Mouse (Mus musculus) hindbrain, embryonic 11.5 days (tissue): ENCODE measurements around the gene Itih3. TPM values are rescaled to one million over a fixed set of nuclear protein-coding genes. Genes with fewer than 3 reads are reported as not detected.

ENCODE experiments used
- ATAC-seq: fragments of 200-750 bp; cut with Nextera tagmentation; 2 replicates; pipeline ENCODE4 v1.8.0; 2017; ENCODE audit warnings: mild to moderate bottlenecking, moderate TSS enrichment, moderate library complexity; ENCODE audit not compliant: low FRiP score
- DNase-seq: peaks from one replicate; pipeline ENCODE4 v3.0.0-alpha.2; 2015; ENCODE audit warnings: low spot score
- H3K27ac ChIP-seq: fragments of 300-500 bp; sonication (generic); 2 replicates; pipeline ENCODE4 v1.5.1; 2014; ENCODE audit warnings: mild to moderate bottlenecking, low read depth, low read length
- H3K27me3 ChIP-seq: fragments of 300-500 bp; sonication (generic); 2 replicates; pipeline ENCODE4 v1.6.1; 2014; ENCODE audit warnings: mild to moderate bottlenecking, low read length, moderate library complexity, mixed read lengths; ENCODE audit not compliant: control insufficient read depth, insufficient read depth
- H3K36me3 ChIP-seq: fragments of 300-500 bp; sonication (generic); 2 replicates; pipeline ENCODE4 v1.6.1; 2014; ENCODE audit warnings: mild to moderate bottlenecking, low read length, moderate library complexity, mixed read lengths; ENCODE audit not compliant: control insufficient read depth, insufficient read depth
- H3K4me1 ChIP-seq: fragments of 300-500 bp; sonication (generic); replicated peaks from 2 replicates; pipeline ENCODE4 v1.6.1; 2014; ENCODE audit warnings: low read length, mixed read lengths; ENCODE audit not compliant: control insufficient read depth, insufficient read depth
- H3K4me2 ChIP-seq: fragments of 300-500 bp; sonication (generic); replicated peaks from 2 replicates; pipeline ENCODE4 v1.6.1; 2014; ENCODE audit warnings: mild to moderate bottlenecking, low read depth, low read length
- H3K4me3 ChIP-seq: fragments of 300-500 bp; sonication (generic); 2 replicates; pipeline ENCODE4 v1.5.1; 2014; ENCODE audit warnings: low read depth, low read length
- H3K9ac ChIP-seq: fragments of 300-500 bp; sonication (generic); 2 replicates; pipeline ENCODE4 v1.6.1; 2014; ENCODE audit warnings: low read depth, low read length
- H3K9me3 ChIP-seq: fragments of 300-500 bp; sonication (generic); 2 replicates; pipeline ENCODE4 v1.6.1; 2016; ENCODE audit warnings: low read length; ENCODE audit not compliant: control insufficient read depth
- WGBS: fragments of 180-500 bp; shearing (Covaris S2); extraction: QIAGEN DNeasy Blood & Tissue Kit; methylation state at CpG from one replicate; pipeline ENCODE4 v1.1.7; 2014; 5-methylcytosine and 5-hydroxymethylcytosine counted together
- polyA plus RNA-seq: library from polyadenylated mRNA; unstranded; fragments of >200 nt; fragmentation: Nextera tagmentation; extraction: Ambion mirVana; gene quantifications from 2 replicates; pipeline ENCODE4 v1.2.1, GENCODE M21; 2014

The Itih3 gene
- polyA plus RNA-seq = 0.27 TPM in 1 of 2 replicates, not detected in the other

GRCm38 (mm10) chr14:30923375-30924105 lies at the start of gene Itih3:
Itih3 (minus strand) TSS chr14:30923760.
- WGBS = 62% methylated on average over 6 of the region's 6 CpGs
- H3K36me3 ChIP-seq = no peaks in the 10 kb centered on the region
- no peaks in the 10 kb centered on the region for H3K4me1 ChIP-seq
- no peaks in the 10 kb centered on the region for H3K27me3 ChIP-seq
- no peak within 1 kb of the TSS for H3K9ac ChIP-seq
- H3K27ac ChIP-seq = no peak within 1 kb of the TSS
- H3K4me3 ChIP-seq = no peak within 1 kb of the TSS
- no peak within 1 kb of the TSS for H3K4me2 ChIP-seq
- DNase-seq (no peak), ATAC-seq (no peak)
- H3K9me3 ChIP-seq = no peaks in the 10 kb centered on the region

GRCm38 (mm10) chr14:30960366-30960765 lies 36.8 kb upstream of the Itih3 start:
- H3K27ac ChIP-seq = no peak overlapping the region
- no peak for DNase-seq
- no peaks in the 10 kb centered on the region for H3K9me3 ChIP-seq
- no peaks in the 10 kb centered on the region for H3K27me3 ChIP-seq
- no peaks in the 10 kb centered on the region for H3K4me1 ChIP-seq
- no peak for ATAC-seq
- no peak overlapping the region for H3K4me3 ChIP-seq
- no peaks in the 10 kb centered on the region for H3K36me3 ChIP-seq
- H3K9ac ChIP-seq = no peak overlapping the region
- H3K4me2 ChIP-seq = no peak overlapping the region
- WGBS = 93% methylated on average over 1 of the region's 1 CpGs

GRCm38 (mm10) chr14:30959031-30959430 lies 35.5 kb upstream of the Itih3 start:
- WGBS = 91% methylated on average over 4 of the region's 4 CpGs

GRCm38 (mm10) chr14:30958517-30958916 lies 35.0 kb upstream of the Itih3 start:
- WGBS = 85% methylated on average over 2 of the region's 2 CpGs
- no peaks in the 10 kb centered on the region for H3K36me3 ChIP-seq
- no peaks in the 10 kb centered on the region for H3K4me1 ChIP-seq

More at GRCm38 (mm10) chr14:30959031-30959430, 35.5 kb upstream of the Itih3 start:
- H3K27me3 ChIP-seq = no peaks in the 10 kb centered on the region
- H3K9ac ChIP-seq = no peak overlapping the region
- no peaks in the 10 kb centered on the region for H3K9me3 ChIP-seq
- no peak overlapping the region for H3K27ac ChIP-seq
- DNase-seq (no peak), ATAC-seq (no peak)
- no peak overlapping the region for H3K4me2 ChIP-seq
- no peaks in the 10 kb centered on the region for H3K4me1 ChIP-seq
- no peak overlapping the region for H3K4me3 ChIP-seq
- no peaks in the 10 kb centered on the region for H3K36me3 ChIP-seq

GRCm38 (mm10) chr14:30951154-30951825 lies 27.7 kb upstream of the Itih3 start, which contains the start of gene Nek4:
Nek4 (plus strand) TSS chr14:30951377.
- H3K9ac ChIP-seq = peak within 1 kb of the TSS; percentile 60
- no peaks in the 10 kb centered on the region for H3K4me1 ChIP-seq
- WGBS = under 1% methylated on average over 57 of the region's 57 CpGs
- H3K27me3 ChIP-seq = no peaks in the 10 kb centered on the region
- ATAC-seq = peak; percentile 99
- peak; percentile 96 for DNase-seq
- no peaks in the 10 kb centered on the region for H3K36me3 ChIP-seq
- H3K4me2 ChIP-seq = peak within 1 kb of the TSS; percentile 63
- H3K4me3 ChIP-seq = peak within 1 kb of the TSS; percentile 63
- H3K27ac ChIP-seq = no peak within 1 kb of the TSS
- H3K9me3 ChIP-seq = no peaks in the 10 kb centered on the region

More at GRCm38 (mm10) chr14:30958517-30958916, 35.0 kb upstream of the Itih3 start:
- H3K27ac ChIP-seq = no peak overlapping the region
- H3K9ac ChIP-seq = no peak overlapping the region
- no peak for DNase-seq
- no peaks in the 10 kb centered on the region for H3K9me3 ChIP-seq
- no peaks in the 10 kb centered on the region for H3K27me3 ChIP-seq
- no peak for ATAC-seq
- no peak overlapping the region for H3K4me3 ChIP-seq
- no peak overlapping the region for H3K4me2 ChIP-seq

- no peak overlapping the region for H3K9ac ChIP-seq
- no peaks in the 10 kb centered on the region for H3K9me3 ChIP-seq
- DNase-seq = no peak
- H3K4me3 ChIP-seq = no peak overlapping the region
- no peak overlapping the region for H3K4me2 ChIP-seq
- WGBS = 96% methylated on average over 10 of the region's 10 CpGs
- ATAC-seq = no peak
- H3K36me3 ChIP-seq = no peaks in the 10 kb centered on the region
- H3K27me3 ChIP-seq = no peaks in the 10 kb centered on the region
- H3K27ac ChIP-seq = no peak overlapping the region
- no peaks in the 10 kb centered on the region for H3K4me1 ChIP-seq
Measured at GRCm38 (mm10) chr14:30949986-30950385, 26.4 kb upstream of the Itih3 start.

- Histone ChIP-seq H3K4me3 (no peak overlapping the region), H3K27ac (no peak overlapping the region), H3K4me2 (no peak overlapping the region), H3K36me3 (no peaks in the 10 kb centered on the region), H3K9me3 (no peaks in the 10 kb centered on the region), H3K9ac (no peak overlapping the region), H3K4me1 (no peaks in the 10 kb centered on the region), H3K27me3 (no peaks in the 10 kb centered on the region)
- DNase-seq = no peak
- 88% methylated on average over 2 of the region's 2 CpGs for WGBS
- ATAC-seq = no peak
Measured at GRCm38 (mm10) chr14:30944745-30945144, 21.2 kb upstream of the Itih3 start.

GRCm38 (mm10) chr14:30943860-30944674 lies 20.5 kb upstream of the Itih3 start:
- ATAC-seq (no peak), DNase-seq (peak; percentile 64)
- Histone ChIP-seq H3K9me3 (no peaks in the 10 kb centered on the region), H3K9ac (no peak overlapping the region), H3K36me3 (no peaks in the 10 kb centered on the region), H3K4me1 (no peaks in the 10 kb centered on the region), H3K27me3 (no peaks in the 10 kb centered on the region), H3K27ac (no peak overlapping the region), H3K4me2 (no peak overlapping the region), H3K4me3 (no peak overlapping the region)
- WGBS = 68% methylated on average over 11 of the region's 11 CpGs
